Mouse (Mus musculus): Measurements from ENCODE around the gene Zfp146. TPM values are rescaled to one million over a fixed set of nuclear protein-coding genes. Genes with fewer than 3 reads are reported as not detected.
"Not testable (repeated sequence)": the region's sequence is repeated elsewhere in the genome, so short reads cannot be mapped to it uniquely, and the experiment has no call there.

The Zfp146 gene
- polyA plus RNA-seq, 1 experiment from 2014 or later = 8.6 TPM

DNA sequence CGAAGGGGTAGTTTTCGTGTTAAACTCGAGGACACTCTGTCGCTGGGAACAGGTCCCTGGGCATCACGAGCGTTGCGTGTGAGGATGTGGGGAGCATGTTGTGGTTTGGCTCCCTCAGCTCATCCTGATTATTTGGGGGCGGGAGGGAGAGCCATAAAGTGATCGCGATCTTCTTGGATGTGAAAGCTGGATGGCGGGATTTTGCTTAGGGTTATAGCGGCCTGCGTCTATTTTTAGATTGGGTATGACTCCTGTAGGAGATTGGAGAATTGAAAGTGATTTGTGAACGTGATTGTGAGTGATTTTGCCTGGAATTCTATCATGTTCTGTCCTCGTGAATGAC, 47.4 kb downstream of the Zfp146 start:
- Histone ChIP-seq H3K9me3 (no peaks in the 10 kb centered on the region), H3K9ac (peak overlapping the region; percentile 93), H3K27ac (replicated peaks) (peak overlapping the region; percentile 90), H3K4me3 (peak overlapping the region; percentile 85), H3K36me3 (peaks cover 21% of the 10 kb centered on the region), H3K27me3 (replicated peaks) (no peaks in the 10 kb centered on the region), H3K4me2 (peak overlapping the region; percentile 86), H3K4me1 (peaks cover 12% of the 10 kb centered on the region)
- 5% methylated on average over 15 of the region's 15 CpGs for WGBS
- ATAC-seq (ENCODE audit: extremely low read depth, insufficient number of reproducible peaks, low FRiP score, low TSS enrichment) = no peak

DNA sequence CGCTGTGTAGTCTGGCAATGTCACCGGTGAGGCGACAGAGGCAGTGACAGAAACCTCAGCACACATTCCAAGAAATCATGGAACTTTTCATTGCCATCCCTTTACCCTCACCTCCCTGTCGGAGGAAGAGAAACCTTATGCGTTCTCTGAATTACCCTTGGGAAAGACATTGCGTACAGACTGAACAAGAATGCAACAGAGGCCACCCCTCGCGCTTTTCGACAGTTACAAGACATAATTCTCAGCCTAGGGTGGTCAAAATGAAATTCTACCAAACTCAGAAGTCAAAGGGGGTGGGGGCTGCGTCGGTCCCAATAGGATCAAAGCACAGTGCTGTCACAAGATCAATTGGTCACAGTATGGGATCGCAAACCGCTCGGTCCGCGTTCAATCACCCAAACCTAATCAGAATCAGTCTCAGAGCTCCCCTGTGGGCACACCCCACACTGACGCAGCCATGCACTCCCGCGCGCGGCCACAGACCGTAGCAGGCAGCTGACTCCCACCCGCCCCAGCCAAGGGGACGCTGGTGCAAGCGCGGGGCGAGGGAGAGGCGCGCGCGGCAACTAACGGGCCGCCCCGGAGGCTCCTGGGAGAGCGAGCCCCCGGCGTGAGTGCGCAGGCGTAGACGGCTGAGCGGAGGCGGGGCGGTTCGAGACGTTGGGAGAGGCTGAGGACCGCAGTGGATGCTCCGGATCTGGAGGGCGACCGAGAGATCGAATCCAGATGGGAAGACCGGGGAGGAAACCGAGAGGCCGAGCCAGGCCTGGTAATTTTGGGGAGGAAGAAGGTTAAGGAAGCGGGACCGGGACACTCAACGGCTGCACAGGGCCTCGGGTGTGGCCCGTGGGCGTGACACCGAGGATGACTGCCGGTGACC, 48.0 kb downstream of the Zfp146 start, which contains the start of gene Zfp382:
TSS of gene Zfp382 (plus strand) at position 635 of the 880 bp plus-strand sequence.
- Histone ChIP-seq H3K27me3 (replicated peaks) (no peaks in the 10 kb centered on the region), H3K27ac (replicated peaks) (peak within 1 kb of the TSS; percentile 90), H3K4me2 (peak within 1 kb of the TSS; percentile 86), H3K4me1 (peaks cover 12% of the 10 kb centered on the region), H3K36me3 (peaks cover 15% of the 10 kb centered on the region), H3K4me3 (peak within 1 kb of the TSS; percentile 85), H3K9ac (peak within 1 kb of the TSS; percentile 93), H3K9me3 (no peaks in the 10 kb centered on the region)
- WGBS = 1% methylated on average over 61 of the region's 61 CpGs
- ATAC-seq (ENCODE audit: extremely low read depth, insufficient number of reproducible peaks, low FRiP score, low TSS enrichment) = peak; percentile 93

DNA sequence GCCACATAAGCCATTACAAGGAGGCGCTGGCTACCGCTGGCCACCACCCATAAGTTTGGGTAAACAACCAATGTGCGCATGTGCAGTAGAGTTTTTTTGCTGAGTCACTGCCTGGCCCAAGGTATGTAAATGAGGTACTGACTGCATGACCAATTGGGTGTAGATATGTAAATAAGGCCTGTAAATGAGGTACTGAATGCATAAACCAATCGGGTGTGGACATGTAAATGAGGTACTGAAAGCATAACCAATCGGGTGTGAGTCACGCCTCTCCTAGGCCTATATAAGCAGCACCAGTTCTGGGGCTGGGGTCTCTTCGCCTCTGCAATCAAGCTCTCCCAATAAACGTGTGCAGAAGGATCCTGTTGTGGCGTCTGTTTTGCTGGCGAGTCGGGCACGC, 51.6 kb downstream of the Zfp146 start:
- Histone ChIP-seq H3K36me3 (peaks cover 12% of the 10 kb centered on the region; the same call in 1 of the 2 replicates), H3K4me1 (peaks cover 10% of the 10 kb centered on the region), H3K9me3 (peaks cover 16% of the 10 kb centered on the region)
- not testable (repeated sequence) for H3K27ac ChIP-seq (replicated peaks); H3K4me2 ChIP-seq; ATAC-seq (ENCODE audit: extremely low read depth, insufficient number of reproducible peaks, low FRiP score, low TSS enrichment); H3K9ac ChIP-seq; H3K27me3 ChIP-seq (replicated peaks); H3K4me3 ChIP-seq
- WGBS = 94% methylated on average over 12 of the region's 12 CpGs

DNA sequence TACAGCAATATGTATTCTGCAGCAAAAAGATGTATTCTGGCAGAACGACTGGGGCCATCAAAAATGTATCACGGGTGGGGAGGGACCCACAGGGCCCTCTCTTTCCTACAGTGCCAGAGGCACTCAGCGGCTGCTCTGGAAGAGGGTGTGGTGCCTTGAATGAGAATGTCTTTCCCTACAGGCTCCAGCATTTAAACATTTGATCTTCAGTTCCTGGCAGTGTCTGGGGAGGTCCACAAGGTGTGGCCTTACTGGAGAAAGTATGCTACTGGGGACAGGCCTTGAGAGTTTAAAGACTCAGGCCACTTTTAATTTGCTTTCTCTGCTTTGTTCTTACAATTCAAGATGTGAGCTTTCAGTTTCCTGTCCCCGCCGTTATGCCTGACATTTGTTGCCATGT, 53.5 kb downstream of the Zfp146 start:
- H3K9me3 ChIP-seq = peaks cover 16% of the 10 kb centered on the region
- peaks cover 12% of the 10 kb centered on the region; the same call in 1 of the 2 replicates for H3K36me3 ChIP-seq
- 91% methylated on average over 5 of the region's 5 CpGs for WGBS
- H3K27ac ChIP-seq (replicated peaks) = no peak overlapping the region
- peaks cover 13% of the 10 kb centered on the region for H3K4me1 ChIP-seq
- H3K9ac ChIP-seq = no peak overlapping the region
- no peak overlapping the region for H3K4me3 ChIP-seq
- no peak for ATAC-seq (ENCODE audit: extremely low read depth, insufficient number of reproducible peaks, low FRiP score, low TSS enrichment)
- H3K4me2 ChIP-seq = no peak overlapping the region
- no peaks in the 10 kb centered on the region for H3K27me3 ChIP-seq (replicated peaks)

Other genes with a start within 250 kb of the Zfp146 start
- gene Zfp74, start 215.7 kb downstream of the Zfp146 start, polyA plus RNA-seq (2015; fragmentation: Nextera tagmentation; extraction: Ambion mirVana) = 7.2 TPM in 2 replicates
- gene Zfp568, start 185.8 kb downstream of the Zfp146 start, polyA plus RNA-seq (2015; fragmentation: Nextera tagmentation; extraction: Ambion mirVana) = 17.2 and 20.2 TPM in 2 replicates
- 2.5 and 4.0 TPM in 2 replicates for gene Zfp14, start 118.4 kb downstream of the Zfp146 start, polyA plus RNA-seq (2015; fragmentation: Nextera tagmentation; extraction: Ambion mirVana)
- 4.2 and 4.6 TPM in 2 replicates for gene Zfp82, start 96.8 kb downstream of the Zfp146 start, polyA plus RNA-seq (2015; fragmentation: Nextera tagmentation; extraction: Ambion mirVana)
- 0.29 TPM in 1 of 2 replicates, not detected in the other for gene Gm26920, start 79.3 kb downstream of the Zfp146 start, polyA plus RNA-seq (2015; fragmentation: Nextera tagmentation; extraction: Ambion mirVana)
- 4.7 and 6.0 TPM in 2 replicates for gene Zfp566, start 79.2 kb downstream of the Zfp146 start, polyA plus RNA-seq (2015; fragmentation: Nextera tagmentation; extraction: Ambion mirVana)
- gene Zfp260, start 75.0 kb downstream of the Zfp146 start, polyA plus RNA-seq (2015; fragmentation: Nextera tagmentation; extraction: Ambion mirVana) = 70.2 and 76.4 TPM in 2 replicates
- 9.6 and 10.0 TPM in 2 replicates for gene Zfp382, start 47.8 kb downstream of the Zfp146 start, polyA plus RNA-seq (2015; fragmentation: Nextera tagmentation; extraction: Ambion mirVana)
- 330 and 354 TPM in 2 replicates for gene Cox7a1, start 14.4 kb upstream of the Zfp146 start, polyA plus RNA-seq (2015; fragmentation: Nextera tagmentation; extraction: Ambion mirVana)
- gene Capns1, start 29.1 kb upstream of the Zfp146 start, polyA plus RNA-seq (2015; fragmentation: Nextera tagmentation; extraction: Ambion mirVana) = 76.8 and 81.8 TPM in 2 replicates
- gene Polr2i, start 62.2 kb upstream of the Zfp146 start, polyA plus RNA-seq (2015; fragmentation: Nextera tagmentation; extraction: Ambion mirVana) = 113 and 123 TPM in 2 replicates
- 145 and 170 TPM in 2 replicates for gene Tbcb, start 62.5 kb upstream of the Zfp146 start, polyA plus RNA-seq (2015; fragmentation: Nextera tagmentation; extraction: Ambion mirVana)
- not detected in 2 replicates for gene Ovol3, start 66.0 kb upstream of the Zfp146 start, polyA plus RNA-seq (2015; fragmentation: Nextera tagmentation; extraction: Ambion mirVana)
- gene Thap8, start 110.3 kb upstream of the Zfp146 start, polyA plus RNA-seq (2015; fragmentation: Nextera tagmentation; extraction: Ambion mirVana) = 0.37 and 0.39 TPM in 2 replicates
- gene Wdr62, start 110.7 kb upstream of the Zfp146 start, polyA plus RNA-seq (2015; fragmentation: Nextera tagmentation; extraction: Ambion mirVana) = 7.1 and 8.5 TPM in 2 replicates
- 10.2 and 14.9 TPM in 2 replicates for gene Clip3, start 122.0 kb upstream of the Zfp146 start, polyA plus RNA-seq (2015; fragmentation: Nextera tagmentation; extraction: Ambion mirVana)
- 60.5 and 66.1 TPM in 2 replicates for gene Alkbh6, start 139.0 kb upstream of the Zfp146 start, polyA plus RNA-seq (2015; fragmentation: Nextera tagmentation; extraction: Ambion mirVana)
- 18.3 and 20.2 TPM in 2 replicates for gene Syne4, start 145.1 kb upstream of the Zfp146 start, polyA plus RNA-seq (2015; fragmentation: Nextera tagmentation; extraction: Ambion mirVana)
- 2.5 and 3.3 TPM in 2 replicates for gene E130208F15Rik, start 152.0 kb upstream of the Zfp146 start, polyA plus RNA-seq (2015; fragmentation: Nextera tagmentation; extraction: Ambion mirVana)
- gene Sdhaf1, start 154.1 kb upstream of the Zfp146 start, polyA plus RNA-seq (2015; fragmentation: Nextera tagmentation; extraction: Ambion mirVana) = 14.6 and 15.1 TPM in 2 replicates
- gene Lrfn3, start 193.0 kb upstream of the Zfp146 start, polyA plus RNA-seq (2015; fragmentation: Nextera tagmentation; extraction: Ambion mirVana) = 1.9 TPM in 2 replicates
- 27.8 and 28.7 TPM in 2 replicates for gene Tyrobp, start 244.0 kb upstream of the Zfp146 start, polyA plus RNA-seq (2015; fragmentation: Nextera tagmentation; extraction: Ambion mirVana)